Mouse (Mus musculus): ENCODE results near the gene Zan. TPM values are rescaled to one million over a fixed set of nuclear protein-coding genes. Genes with fewer than 3 reads are reported as not detected.

Gene Zan
- polyA plus RNA-seq, 1 experiment = not detected

GRCm38 (mm10) chr5:137337190-137337589 is 139.7 kb downstream of the Zan start:
- TF ChIP-seq GATA1 (IDR thresholded peaks at IDR 0.05; ENCODE audit: low read length) = no peak

DNA sequence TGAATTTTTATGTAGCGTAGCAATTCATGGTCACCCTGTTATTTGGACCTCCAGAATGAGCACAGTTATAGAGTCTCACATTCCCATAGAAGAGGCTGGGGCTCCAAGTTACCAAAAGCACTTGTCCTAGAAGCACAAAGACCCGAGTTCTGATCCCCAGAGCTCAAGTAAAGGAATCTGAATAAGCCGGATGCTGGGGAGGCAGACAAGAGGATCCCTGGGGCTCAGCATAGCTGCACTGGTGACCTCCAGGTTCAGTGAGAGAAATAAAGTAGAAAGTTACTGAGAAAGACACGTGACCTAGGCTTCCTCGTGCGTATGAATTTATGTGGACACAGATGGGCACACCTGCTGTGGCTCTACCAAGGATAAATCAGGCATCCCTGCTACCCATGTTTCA is 141.8 kb downstream of the Zan start:
- TF ChIP-seq GATA1 (IDR thresholded peaks at IDR 0.05; ENCODE audit: low read length) = no peak

DNA sequence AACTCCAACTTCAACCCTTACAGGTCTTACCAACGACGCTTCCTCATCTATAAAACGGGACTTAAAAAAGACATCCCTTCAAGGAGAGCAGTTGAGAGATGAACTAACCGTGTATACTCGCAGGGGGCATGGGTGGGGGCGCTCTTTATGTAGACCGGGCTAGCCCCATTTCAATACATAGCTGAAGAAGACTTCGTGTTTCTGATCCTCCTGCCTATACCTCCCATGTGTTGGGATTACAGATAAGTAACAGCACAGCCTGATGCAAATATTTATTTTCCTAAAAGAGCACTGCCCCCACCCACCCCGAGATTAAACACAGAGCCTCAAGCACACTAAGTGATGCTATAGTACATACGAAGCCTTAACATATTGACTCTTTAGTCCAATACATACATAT is 142.5 kb downstream of the Zan start:
- no peak for TF ChIP-seq GATA1 (IDR thresholded peaks at IDR 0.05; ENCODE audit: low read length)

DNA sequence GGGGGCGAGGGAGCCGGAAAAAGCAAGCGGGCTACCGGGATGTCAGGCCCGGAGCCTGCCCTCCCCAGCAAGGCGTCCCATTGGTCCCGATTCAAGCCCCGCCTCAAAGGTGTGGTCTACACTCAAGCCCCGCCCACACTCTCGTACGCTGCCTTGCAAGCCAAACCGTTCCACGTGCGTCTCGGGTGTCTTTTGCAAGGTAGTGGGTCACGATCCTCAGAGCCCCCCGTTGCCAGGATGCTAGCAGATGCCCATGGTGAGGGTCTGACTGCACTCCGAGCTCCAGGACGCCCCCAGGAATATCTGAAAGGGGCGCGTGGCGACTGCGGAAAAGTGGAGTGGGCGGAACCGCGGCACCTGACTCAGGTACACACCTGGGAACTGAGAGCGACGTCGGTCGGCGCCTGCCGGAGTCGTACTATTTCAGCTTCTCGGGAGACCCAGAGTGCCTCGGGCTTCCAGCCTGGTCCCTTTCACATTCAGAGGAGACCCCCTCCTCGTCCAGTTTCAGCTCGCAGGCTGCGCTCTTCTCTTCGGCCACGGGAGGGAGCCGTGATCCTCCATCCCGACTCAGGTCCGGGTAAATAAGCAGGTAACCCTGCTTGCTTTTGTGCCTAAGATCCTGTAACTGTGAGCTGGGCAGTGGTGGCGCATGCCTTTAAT is 143.2 kb downstream of the Zan start, which contains the start of gene Slc12a9:
TSS of gene Slc12a9 (minus strand) at position 86 of the 663 bp plus-strand sequence.
- TF ChIP-seq GATA1 (IDR thresholded peaks at IDR 0.05; ENCODE audit: low read length) = no peak

DNA sequence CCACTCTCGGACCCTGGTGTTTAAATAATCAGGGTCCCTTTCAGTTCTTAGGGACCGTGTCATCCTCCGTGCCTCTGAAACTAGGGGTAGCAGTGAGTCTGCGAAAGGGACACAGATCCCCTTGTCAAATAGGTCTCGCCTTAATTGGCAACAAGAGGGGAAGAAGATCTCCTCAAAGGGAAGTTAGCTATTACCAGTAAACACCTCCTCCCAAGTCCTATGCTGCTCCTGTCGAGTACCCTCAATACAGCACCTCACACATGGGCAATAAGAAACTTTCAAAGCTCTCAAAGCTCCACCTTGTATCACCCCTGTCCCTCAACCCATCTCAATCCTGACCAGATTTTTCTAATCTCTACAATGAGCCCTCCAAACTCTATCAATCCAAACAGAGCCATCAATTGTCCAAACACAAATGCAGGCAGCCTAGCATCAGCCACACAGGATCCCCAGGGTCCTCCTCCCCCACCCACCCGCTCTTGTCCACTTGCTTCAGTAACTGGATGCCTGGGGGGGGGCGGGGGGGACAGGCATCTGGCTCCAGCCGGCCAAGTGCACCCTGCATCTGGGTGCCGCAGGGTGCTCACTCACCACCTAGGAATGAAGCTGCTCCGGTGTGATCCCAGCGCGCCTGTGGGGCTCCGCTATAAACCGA is 143.9 kb downstream of the Zan start:
- TF ChIP-seq GATA1 (IDR thresholded peaks at IDR 0.05; ENCODE audit: low read length) = no peak

DNA sequence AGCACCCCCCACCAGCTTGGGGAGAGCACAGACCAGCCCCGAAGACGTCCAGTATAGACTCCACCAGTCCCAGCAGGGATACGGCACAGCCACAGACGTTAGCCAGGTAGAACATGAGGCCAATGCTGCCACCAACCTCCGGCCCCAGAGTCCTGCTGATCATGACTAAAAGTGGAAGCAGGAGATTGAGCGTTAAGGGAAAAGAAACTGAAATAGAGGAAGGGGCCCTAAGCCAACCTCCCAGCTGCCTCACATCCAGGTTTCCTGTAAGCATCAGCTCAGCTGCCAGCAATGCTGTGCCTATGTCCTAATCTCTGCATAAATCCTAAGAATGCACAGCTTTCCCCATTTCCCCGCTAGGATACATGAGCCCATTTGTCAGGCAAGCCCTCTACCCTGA is 146.0 kb downstream of the Zan start:
- TF ChIP-seq GATA1 (IDR thresholded peaks at IDR 0.05; ENCODE audit: low read length) = no peak

Other genes with a start within 250 kb of the Zan start
- 18.7 and 23.1 TPM in 2 replicates for gene Ache, start 189.5 kb downstream of the Zan start, polyA plus RNA-seq (2012)
- 23.1 and 24.9 TPM in 2 replicates for gene Ufsp1, start 182.4 kb downstream of the Zan start, polyA plus RNA-seq (2012)
- gene Srrt, start 169.4 kb downstream of the Zan start, polyA plus RNA-seq (2012) = 407 and 412 TPM in 2 replicates
- 44.6 and 59.3 TPM in 2 replicates for gene Trip6, start 162.7 kb downstream of the Zan start, polyA plus RNA-seq (2012)
- gene Slc12a9, start 143.5 kb downstream of the Zan start, polyA plus RNA-seq (2012) = 0.44 and 0.82 TPM in 2 replicates
- not detected in 2 replicates for gene Ephb4, start 127.0 kb downstream of the Zan start, polyA plus RNA-seq (2012)
- gene Pop7, start 25.5 kb upstream of the Zan start, polyA plus RNA-seq (2012) = 63.3 and 81.3 TPM in 2 replicates
- gene Gigyf1, start 41.5 kb upstream of the Zan start, polyA plus RNA-seq (2012) = 40.9 and 54.1 TPM in 2 replicates
- not detected in 2 replicates for gene Epo, start 56.2 kb upstream of the Zan start, polyA plus RNA-seq (2012)
- 425 and 439 TPM in 2 replicates for gene Gnb2, start 56.4 kb upstream of the Zan start, polyA plus RNA-seq (2012)
- gene Actl6b, start 76.5 kb upstream of the Zan start, polyA plus RNA-seq (2012) = not detected in 2 replicates
- 80.4 and 98.8 TPM in 2 replicates for gene Tfr2, start 92.8 kb upstream of the Zan start, polyA plus RNA-seq (2012)
- gene Mospd3, start 124.0 kb upstream of the Zan start, polyA plus RNA-seq (2012) = 308 and 395 TPM in 2 replicates
- 0.11 and 0.23 TPM in 2 replicates for gene Pcolce, start 136.7 kb upstream of the Zan start, polyA plus RNA-seq (2012)
- 0.05 TPM in 1 of 2 replicates, not detected in the other for gene Fbxo24, start 151.9 kb upstream of the Zan start, polyA plus RNA-seq (2012)
- gene Lrch4, start 152.1 kb upstream of the Zan start, polyA plus RNA-seq (2012) = 176 and 198 TPM in 2 replicates
- 8.9 and 10.7 TPM in 2 replicates for gene Gm20605, start 152.1 kb upstream of the Zan start, polyA plus RNA-seq (2012)
- 28.9 and 39.0 TPM in 2 replicates for gene Sap25, start 164.3 kb upstream of the Zan start, polyA plus RNA-seq (2012)
- 0.04 TPM in 2 replicates for gene Irs3, start 168.7 kb upstream of the Zan start, polyA plus RNA-seq (2012)
- 108 and 112 TPM in 2 replicates for gene Agfg2, start 207.7 kb upstream of the Zan start, polyA plus RNA-seq (2012)